ENCODE assay signal across 9 mouse cellular contexts in the genomic region with DNA sequence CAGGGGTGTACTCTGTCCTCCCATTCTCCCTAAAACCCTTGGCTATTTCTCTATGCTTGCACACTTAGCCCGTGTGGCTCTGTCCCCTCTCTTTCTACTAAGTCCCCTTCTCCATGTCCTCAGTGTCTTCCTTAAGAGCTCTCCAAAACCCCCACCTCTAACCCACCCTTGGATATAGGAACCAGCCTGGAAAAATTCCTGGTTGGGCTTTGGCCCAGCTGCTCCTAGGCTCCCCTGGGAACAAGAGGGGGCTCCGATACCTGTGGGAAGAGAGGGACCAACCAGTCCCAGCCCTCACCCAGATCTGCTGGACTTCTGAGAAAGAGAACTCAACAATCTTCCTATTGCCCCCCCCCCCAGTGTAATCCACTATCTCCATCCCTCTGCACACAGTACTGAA. TPM values are rescaled to one million over a fixed set of nuclear protein-coding genes. Genes with fewer than 3 reads are reported as not detected.
DNase-seq lines count a peak whose midpoint lies in the region; ATAC-seq and TF ChIP-seq lines count a peak whose summit lies in the region.
"Had no signal": no experiment of that assay in that cellular context is flagged by ENCODE, and none has a peak within 500 bp of the region (broad histone marks: within the 10 kb centered on the region; RNA-seq: fewer than 3 reads in every experiment).

No protein-coding gene starts in this region.

- H3K27me3 ChIP-seq in kidney, embryonic 15.5 days = no peaks in the 10 kb centered on the region
- H3K27me3 ChIP-seq in limb, embryonic 12.5 days = no peaks in the 10 kb centered on the region; the same call in 1 of the 2 replicates

- no peaks in the 10 kb centered on the region for H3K36me3 ChIP-seq in kidney, embryonic 15.5 days
- no peaks in the 10 kb centered on the region for H3K36me3 ChIP-seq in limb, embryonic 12.5 days

- peaks cover 49% of the 10 kb centered on the region for H3K4me1 ChIP-seq in kidney, embryonic 15.5 days
- peaks cover 31% of the 10 kb centered on the region for H3K4me1 ChIP-seq in limb, embryonic 12.5 days (replicated peaks)

- ATAC-seq in kidney, embryonic 15.5 days (replicated peaks; ENCODE audit: low FRiP score) = no peak
- no peak for ATAC-seq in limb, embryonic 12.5 days (ENCODE audit: insufficient number of reproducible peaks, insufficient read depth, low FRiP score, low TSS enrichment, low read depth)

- peak overlapping the region; percentile 27; the same call in 1 of the 2 replicates for H3K27ac ChIP-seq in kidney, embryonic 15.5 days
- H3K27ac ChIP-seq in limb, embryonic 12.5 days = no peak overlapping the region

- TF ChIP-seq CTCF in brain, embryonic 14.5 days (IDR thresholded peaks at IDR 0.05; ENCODE audit: borderline replicate concordance, extremely low read depth, insufficient read depth, insufficient read length) = no peak

- peak overlapping the region; percentile 15; the same call in 1 of the 2 replicates for H3K9ac ChIP-seq in kidney, embryonic 15.5 days
- H3K9ac ChIP-seq in limb, embryonic 12.5 days (replicated peaks) = no peak overlapping the region

- no peaks in the 10 kb centered on the region for H3K9me3 ChIP-seq in kidney, embryonic 15.5 days (replicated peaks)
- H3K9me3 ChIP-seq in limb, embryonic 12.5 days = no peaks in the 10 kb centered on the region

- no peak overlapping the region for H3K4me3 ChIP-seq in kidney, embryonic 15.5 days (replicated peaks)
- H3K4me3 ChIP-seq in limb, embryonic 12.5 days (replicated peaks) = no peak overlapping the region

- 28% methylated on average over 2 of the region's 2 CpGs for WGBS in kidney, embryonic 15.5 days
- 29% methylated on average over 2 of the region's 2 CpGs for WGBS in limb, embryonic 12.5 days

- TF ChIP-seq POLR2A in brain, embryonic 14.5 days (IDR thresholded peaks at IDR 0.05; ENCODE audit: borderline replicate concordance, extremely low read depth, insufficient read depth, insufficient read length, poor library complexity, severe bottlenecking) = no peak

- peak; percentile 48 for DNase-seq in embryo, embryonic 11 days
- DNase-seq in embryo, embryonic 10 days (ENCODE audit: low spot score) = no peak
- no peak for DNase-seq in kidney, adult 8-10 months
- DNase-seq in brain, embryonic 14.5 days (ENCODE audit: low read depth) = peak; percentile 33
- DNase-seq in left cerebral cortex, adult 11 months (ENCODE audit: low spot score) = no peak
- no peak for DNase-seq in cerebellum, postnatal 25 days
- DNase-seq: gastrocnemius, postnatal 25 days had no signal

- peak overlapping the region; percentile 87 for H3K4me2 ChIP-seq in kidney, embryonic 15.5 days
- H3K4me2 ChIP-seq in limb, embryonic 12.5 days = peak overlapping the region; percentile 20

RNA-seq across cellular contexts. Expression of gene Vegfa, which starts 1.4 kb away (rescaled TPM):
- polyA plus RNA-seq in kidney, embryonic 15.5 days (2015; fragmentation: Nextera tagmentation; extraction: Ambion mirVana) = 5.9 and 6.6 TPM in 2 replicates
- 168 and 204 TPM in 2 replicates for polyA plus RNA-seq in brain, embryonic 14.5 days (2012; rRNA removed)
- 6.2 TPM in 2 replicates for polyA plus RNA-seq in limb, embryonic 12.5 days (2016; fragmentation: Nextera tagmentation; extraction: Ambion mirVana)

Comparison
In these comparisons a context has a peak if more than half of its experiments do, and no peak if none do; other contexts are left out.
1. DNase-seq: peak in embryo, embryonic 11 days (single experiment) and brain, embryonic 14.5 days (single experiment); none in embryo, embryonic 10 days (single experiment), kidney, adult 8-10 months (0 of 2), left cerebral cortex, adult 11 months (single experiment) and cerebellum, postnatal 25 days (0 of 2).
2. RNA of gene Vegfa, which starts 1.4 kb away (polyA plus RNA-seq): 168 to 204 TPM in brain, embryonic 14.5 days; 5.9 to 6.6 TPM in kidney, embryonic 15.5 days and 6.2 TPM in limb, embryonic 12.5 days; every median in the first group is over 10 times any median in the second.